Mouse (Mus musculus): Measurements from ENCODE around the gene Tssc4. TPM values are rescaled to one million over a fixed set of nuclear protein-coding genes. Genes with fewer than 3 reads are reported as not detected.
A peak's percentile ranks its signal among the peaks of the same experiment; 100 is the strongest.

Gene Tssc4
- polyA plus RNA-seq, 1 experiment from 2014 or later: 71.8 TPM

DNA sequence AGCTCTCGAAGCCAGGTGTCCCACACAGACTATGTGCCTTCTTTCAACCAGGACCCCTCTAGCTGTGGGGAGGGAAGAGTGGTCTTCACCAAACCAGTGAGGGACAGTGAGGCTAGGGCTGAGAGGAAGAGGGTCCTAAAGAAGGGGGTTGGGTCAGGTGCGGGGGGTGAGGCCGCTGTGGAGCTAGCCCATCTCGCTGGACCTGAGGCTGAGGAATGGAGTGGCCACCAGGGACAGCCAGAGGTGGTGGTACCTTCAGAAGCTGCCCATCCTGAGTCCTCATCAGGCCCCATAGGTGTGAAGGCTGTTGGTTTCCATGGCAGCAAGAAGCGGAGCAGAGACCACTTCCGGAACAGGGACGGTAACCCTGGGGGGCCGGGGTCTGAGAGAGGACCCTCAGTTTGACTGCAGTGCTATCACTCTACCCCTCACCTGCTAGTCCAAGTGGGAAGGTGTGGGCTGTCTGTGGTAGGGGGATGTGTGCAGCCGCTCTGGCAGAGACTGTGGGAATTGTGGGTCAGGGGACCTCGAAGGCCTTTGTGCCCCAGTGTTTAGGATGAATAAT lies 1.5 kb downstream of the Tssc4 start:
- peaks cover 23% of the 10 kb centered on the region for H3K4me1 ChIP-seq (ENCODE audit: control insufficient read depth, insufficient read depth, low read length)
- no peak for ATAC-seq (ENCODE audit: low read depth)
- peaks cover 12% of the 10 kb centered on the region for H3K36me3 ChIP-seq (ENCODE audit: control insufficient read depth, insufficient read depth, low read length)
- peak overlapping the region; percentile 97 for H3K4me2 ChIP-seq (ENCODE audit: low read depth, low read length)
- no peaks in the 10 kb centered on the region for H3K9me3 ChIP-seq (ENCODE audit: control insufficient read depth, low read length)
- peak overlapping the region; percentile 54; the same call in 1 of the 2 replicates for H3K4me3 ChIP-seq (ENCODE audit: low read depth, low read length)
- WGBS: 94% methylated on average over 10 of the region's 10 CpGs
- no peak overlapping the region; the same call in 1 of the 2 replicates for H3K9ac ChIP-seq (replicated peaks; ENCODE audit: low read depth, low read length)
- H3K27ac ChIP-seq (ENCODE audit: low read depth, low read length): no peak overlapping the region
- peaks cover 2% of the 10 kb centered on the region; the same call in 1 of the 2 replicates for H3K27me3 ChIP-seq (ENCODE audit: control insufficient read depth, insufficient read depth, low read length)

DNA sequence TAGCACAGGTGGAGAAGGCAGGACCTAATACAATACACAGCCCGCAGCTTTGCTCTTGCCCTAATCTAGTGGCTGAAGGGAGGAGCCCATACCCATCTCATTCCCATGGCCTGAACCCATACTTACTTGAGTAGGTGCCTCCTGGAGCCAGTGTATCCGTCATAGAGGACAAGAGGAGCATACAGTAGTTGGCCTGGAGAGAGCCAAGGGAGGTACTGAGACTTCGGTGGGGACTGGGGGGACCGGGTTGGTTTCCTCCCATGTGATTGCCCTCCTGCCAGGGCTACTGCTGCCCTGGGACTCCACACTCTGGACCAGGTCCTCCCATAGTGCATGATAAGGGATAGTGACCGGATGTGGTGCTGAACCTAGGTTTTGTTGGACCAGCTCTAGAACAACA lies 3.6 kb downstream of the Tssc4 start:
- H3K36me3 ChIP-seq (ENCODE audit: control insufficient read depth, insufficient read depth, low read length): no peaks in the 10 kb centered on the region
- H3K9ac ChIP-seq (replicated peaks; ENCODE audit: low read depth, low read length): no peak overlapping the region
- H3K4me1 ChIP-seq (ENCODE audit: control insufficient read depth, insufficient read depth, low read length): peaks cover 22% of the 10 kb centered on the region
- no peaks in the 10 kb centered on the region for H3K9me3 ChIP-seq (ENCODE audit: control insufficient read depth, low read length)
- H3K4me3 ChIP-seq (ENCODE audit: low read depth, low read length): no peak overlapping the region
- H3K4me2 ChIP-seq (ENCODE audit: low read depth, low read length): no peak overlapping the region
- WGBS: 88% methylated on average over 5 of the region's 5 CpGs
- H3K27ac ChIP-seq (ENCODE audit: low read depth, low read length): no peak overlapping the region
- ATAC-seq (ENCODE audit: low read depth): no peak
- H3K27me3 ChIP-seq (ENCODE audit: control insufficient read depth, insufficient read depth, low read length): peaks cover 2% of the 10 kb centered on the region; the same call in 1 of the 2 replicates

DNA sequence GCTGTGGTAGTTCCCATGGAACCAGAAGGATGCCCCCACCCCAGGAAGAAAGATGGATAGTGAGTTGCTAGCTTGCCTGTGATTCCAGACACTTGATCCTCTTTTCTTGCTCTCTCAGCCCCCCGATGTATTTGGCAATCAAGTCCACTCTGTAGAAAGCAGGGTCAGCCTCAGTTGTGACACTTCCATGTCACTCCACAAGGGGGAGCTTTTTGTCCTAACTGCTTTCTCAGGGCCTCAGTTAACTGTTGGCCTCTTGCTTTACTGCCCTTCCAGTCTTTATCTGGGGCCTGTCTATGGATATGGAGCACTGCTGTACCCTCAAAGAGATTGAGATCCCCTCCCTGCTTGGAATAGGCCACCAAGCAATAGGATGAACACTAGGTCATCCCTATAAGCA lies 4.0 kb downstream of the Tssc4 start:
- no peak overlapping the region for H3K4me2 ChIP-seq (ENCODE audit: low read depth, low read length)
- WGBS: 76% methylated on average over 1 of the region's 1 CpGs
- no peaks in the 10 kb centered on the region for H3K36me3 ChIP-seq (ENCODE audit: control insufficient read depth, insufficient read depth, low read length)
- no peak overlapping the region for H3K27ac ChIP-seq (ENCODE audit: low read depth, low read length)
- ATAC-seq (ENCODE audit: low read depth): no peak
- no peaks in the 10 kb centered on the region for H3K9me3 ChIP-seq (ENCODE audit: control insufficient read depth, low read length)
- no peak overlapping the region for H3K9ac ChIP-seq (replicated peaks; ENCODE audit: low read depth, low read length)
- H3K4me1 ChIP-seq (ENCODE audit: control insufficient read depth, insufficient read depth, low read length): peaks cover 17% of the 10 kb centered on the region
- peaks cover 2% of the 10 kb centered on the region; the same call in 1 of the 2 replicates for H3K27me3 ChIP-seq (ENCODE audit: control insufficient read depth, insufficient read depth, low read length)
- H3K4me3 ChIP-seq (ENCODE audit: low read depth, low read length): no peak overlapping the region

DNA sequence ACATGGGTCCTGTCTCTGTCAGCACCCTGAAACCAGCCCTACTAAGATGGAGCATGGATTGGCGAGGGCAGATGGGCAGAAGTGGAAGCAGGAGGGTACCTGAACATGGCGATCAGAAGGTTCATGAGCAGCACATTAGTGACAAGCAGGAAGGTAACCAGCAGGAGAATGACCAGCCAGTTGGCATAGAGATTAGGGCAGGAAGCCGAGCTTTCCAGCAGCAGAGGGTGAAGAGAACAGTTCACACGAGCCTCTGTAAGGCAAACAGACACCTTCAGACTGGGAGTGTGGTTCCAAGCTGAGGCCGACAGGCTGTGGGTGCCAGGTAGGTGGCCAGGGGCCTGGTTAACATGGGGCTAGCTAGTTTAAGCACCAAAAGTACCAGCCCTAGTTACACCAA lies 6.3 kb downstream of the Tssc4 start:
- no peak overlapping the region for H3K27ac ChIP-seq (ENCODE audit: low read depth, low read length)
- peaks cover 7% of the 10 kb centered on the region for H3K4me1 ChIP-seq (ENCODE audit: control insufficient read depth, insufficient read depth, low read length)
- 83% methylated on average over 5 of the region's 5 CpGs for WGBS
- no peaks in the 10 kb centered on the region for H3K36me3 ChIP-seq (ENCODE audit: control insufficient read depth, insufficient read depth, low read length)
- H3K27me3 ChIP-seq (ENCODE audit: control insufficient read depth, insufficient read depth, low read length): no peaks in the 10 kb centered on the region
- no peak for ATAC-seq (ENCODE audit: low read depth)
- no peak overlapping the region for H3K4me3 ChIP-seq (ENCODE audit: low read depth, low read length)
- no peak overlapping the region for H3K9ac ChIP-seq (replicated peaks; ENCODE audit: low read depth, low read length)
- no peak overlapping the region for H3K4me2 ChIP-seq (ENCODE audit: low read depth, low read length)
- H3K9me3 ChIP-seq (ENCODE audit: control insufficient read depth, low read length): no peaks in the 10 kb centered on the region

DNA sequence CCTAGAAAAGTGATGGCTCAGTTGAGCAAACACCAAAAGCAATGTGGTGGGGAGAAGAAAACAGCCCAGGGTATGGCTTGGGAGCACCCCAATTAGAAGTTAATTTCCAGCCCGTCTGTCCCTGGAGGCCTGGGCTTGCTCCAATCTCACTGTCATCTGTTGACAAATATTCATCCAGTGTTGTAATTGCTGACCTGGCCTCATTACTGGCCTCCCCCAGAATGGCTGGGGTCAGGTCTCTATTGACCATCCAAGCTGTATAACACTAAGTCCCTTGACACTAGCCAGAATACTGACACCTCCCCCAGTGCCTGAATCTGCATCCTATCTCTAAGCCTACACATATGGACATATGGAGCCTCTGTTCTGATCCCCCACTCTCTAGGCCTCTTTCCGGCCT lies 8.3 kb downstream of the Tssc4 start:
- no peaks in the 10 kb centered on the region for H3K27me3 ChIP-seq (ENCODE audit: control insufficient read depth, insufficient read depth, low read length)
- no peaks in the 10 kb centered on the region for H3K36me3 ChIP-seq (ENCODE audit: control insufficient read depth, insufficient read depth, low read length)
- ATAC-seq (ENCODE audit: low read depth): no peak
- no peaks in the 10 kb centered on the region for H3K9me3 ChIP-seq (ENCODE audit: control insufficient read depth, low read length)
- WGBS: 75% methylated on average over 2 of the region's 2 CpGs
- no peak overlapping the region for H3K9ac ChIP-seq (replicated peaks; ENCODE audit: low read depth, low read length)
- no peak overlapping the region for H3K27ac ChIP-seq (ENCODE audit: low read depth, low read length)
- no peak overlapping the region for H3K4me2 ChIP-seq (ENCODE audit: low read depth, low read length)
- no peak overlapping the region for H3K4me3 ChIP-seq (ENCODE audit: low read depth, low read length)
- H3K4me1 ChIP-seq (ENCODE audit: control insufficient read depth, insufficient read depth, low read length): no peaks in the 10 kb centered on the region

DNA sequence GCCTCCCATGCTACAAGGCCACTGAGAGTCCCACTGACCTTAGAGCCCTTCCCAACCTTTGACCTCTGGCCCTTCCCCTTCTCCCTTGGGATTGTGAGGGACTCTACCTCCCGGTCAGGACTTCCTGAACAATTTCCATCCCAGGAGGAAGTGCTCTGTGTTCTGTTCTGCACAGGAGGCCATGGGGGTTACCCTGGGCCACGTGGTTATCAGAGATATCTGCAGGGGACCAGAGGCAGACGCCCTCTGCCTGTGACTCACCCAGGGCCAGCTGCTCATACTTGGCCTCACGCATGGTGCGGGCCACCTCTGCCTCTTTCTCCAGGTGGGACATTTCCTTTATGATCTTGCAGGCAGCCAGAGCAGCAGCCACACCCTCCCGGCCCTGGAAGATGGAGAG lies 13.0 kb downstream of the Tssc4 start:
- 74% methylated on average over 6 of the region's 6 CpGs for WGBS
- Histone ChIP-seq H3K4me3 (ENCODE audit: low read depth, low read length) (no peak overlapping the region), H3K9ac (replicated peaks; ENCODE audit: low read depth, low read length) (no peak overlapping the region), H3K27me3 (ENCODE audit: control insufficient read depth, insufficient read depth, low read length) (no peaks in the 10 kb centered on the region), H3K27ac (ENCODE audit: low read depth, low read length) (no peak overlapping the region), H3K4me2 (ENCODE audit: low read depth, low read length) (no peak overlapping the region), H3K36me3 (ENCODE audit: control insufficient read depth, insufficient read depth, low read length) (no peaks in the 10 kb centered on the region), H3K4me1 (ENCODE audit: control insufficient read depth, insufficient read depth, low read length) (0 out of 2 replicates have a peak, but pooled peaks cover 2% of the 10 kb centered on the region), H3K9me3 (ENCODE audit: control insufficient read depth, low read length) (no peaks in the 10 kb centered on the region)
- no peak for ATAC-seq (ENCODE audit: low read depth)

DNA sequence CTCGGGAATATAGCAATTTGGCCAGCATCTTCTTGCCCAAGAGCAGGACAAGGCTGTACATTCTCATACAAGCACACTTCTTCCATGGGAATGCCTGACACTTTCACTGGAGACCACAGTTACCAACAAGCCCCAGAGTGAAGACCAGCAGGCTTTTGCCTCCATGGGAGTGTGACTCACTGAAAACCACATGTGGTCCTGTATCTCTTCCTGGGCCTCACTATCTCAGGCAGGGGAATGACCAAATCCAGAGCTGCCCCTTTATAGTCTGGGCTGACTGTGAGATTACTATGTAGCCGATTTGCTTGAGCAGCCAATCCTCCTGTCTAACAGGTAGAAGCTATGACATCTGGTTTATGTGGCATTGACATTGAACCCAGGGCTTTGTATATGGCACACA lies 14.7 kb downstream of the Tssc4 start:
- ATAC-seq (ENCODE audit: low read depth): no peak
- H3K4me2 ChIP-seq (ENCODE audit: low read depth, low read length): no peak overlapping the region
- no peaks in the 10 kb centered on the region for H3K9me3 ChIP-seq (ENCODE audit: control insufficient read depth, low read length)
- no peaks in the 10 kb centered on the region for H3K36me3 ChIP-seq (ENCODE audit: control insufficient read depth, insufficient read depth, low read length)
- H3K4me3 ChIP-seq (ENCODE audit: low read depth, low read length): no peak overlapping the region
- H3K27me3 ChIP-seq (ENCODE audit: control insufficient read depth, insufficient read depth, low read length): no peaks in the 10 kb centered on the region
- 0 out of 2 replicates have a peak, but pooled peaks cover 2% of the 10 kb centered on the region for H3K4me1 ChIP-seq (ENCODE audit: control insufficient read depth, insufficient read depth, low read length)
- WGBS: 91% methylated on average over 2 of the region's 2 CpGs
- no peak overlapping the region for H3K27ac ChIP-seq (ENCODE audit: low read depth, low read length)
- H3K9ac ChIP-seq (replicated peaks; ENCODE audit: low read depth, low read length): 0 out of 2 replicates have a peak overlapping the region, but pooled peaks have one; percentile 1

DNA sequence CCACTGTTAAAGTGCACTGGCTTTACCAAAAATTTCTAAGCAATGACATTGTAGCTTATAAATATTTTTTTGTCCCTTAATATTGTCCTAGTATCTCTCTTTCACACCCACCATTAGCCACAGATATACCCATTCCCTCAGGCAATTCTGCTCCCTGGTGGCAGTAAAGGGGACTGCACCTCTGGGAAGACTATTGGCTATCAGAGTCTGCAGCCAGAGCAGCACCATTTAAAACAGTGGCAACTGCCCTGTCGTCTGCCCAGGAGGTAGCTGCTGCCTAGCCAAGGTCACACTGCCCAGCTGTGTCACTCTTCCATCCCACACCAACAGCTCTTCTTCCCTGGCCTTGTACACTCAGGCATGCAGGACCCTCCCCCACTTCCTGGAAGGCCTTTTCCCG lies 17.3 kb downstream of the Tssc4 start:
- WGBS: 52% methylated on average over 2 of the region's 2 CpGs
- Histone ChIP-seq H3K27me3 (ENCODE audit: control insufficient read depth, insufficient read depth, low read length) (no peaks in the 10 kb centered on the region), H3K36me3 (ENCODE audit: control insufficient read depth, insufficient read depth, low read length) (no peaks in the 10 kb centered on the region), H3K9me3 (ENCODE audit: control insufficient read depth, low read length) (no peaks in the 10 kb centered on the region), H3K27ac (ENCODE audit: low read depth, low read length) (no peak overlapping the region), H3K4me2 (ENCODE audit: low read depth, low read length) (0 out of 2 replicates have a peak overlapping the region, but pooled peaks have one; percentile 6), H3K9ac (replicated peaks; ENCODE audit: low read depth, low read length) (no peak overlapping the region), H3K4me3 (ENCODE audit: low read depth, low read length) (no peak overlapping the region), H3K4me1 (ENCODE audit: control insufficient read depth, insufficient read depth, low read length) (0 out of 2 replicates have a peak, but pooled peaks cover 2% of the 10 kb centered on the region)
- no peak for ATAC-seq (ENCODE audit: low read depth)

DNA sequence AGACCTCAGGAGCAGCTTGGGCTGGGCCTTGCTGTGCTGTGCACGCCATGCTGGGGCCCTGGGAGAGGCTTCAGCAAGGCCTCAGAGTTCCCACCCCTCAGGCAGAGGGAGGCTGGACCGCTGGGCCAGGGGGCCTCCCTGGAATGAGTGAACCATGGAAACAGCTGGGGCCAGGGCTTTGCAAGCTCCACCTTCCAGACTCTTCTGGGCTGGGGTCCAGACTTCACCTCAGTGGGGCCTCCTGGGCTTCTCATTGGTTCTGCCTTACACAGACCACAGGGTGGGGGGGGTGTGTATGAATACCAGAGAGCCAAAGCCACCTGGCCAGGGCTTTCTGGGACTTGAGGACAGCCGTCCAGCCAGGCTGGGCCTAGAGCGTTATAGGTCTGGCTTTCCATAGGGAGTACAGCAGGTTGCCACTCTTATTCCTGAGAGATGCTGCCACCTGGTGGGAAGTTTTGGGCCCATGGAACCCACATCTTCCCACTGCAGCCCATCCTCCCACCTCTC lies 18.1 kb downstream of the Tssc4 start:
- ATAC-seq (ENCODE audit: low read depth): peak; percentile 79
- Histone ChIP-seq H3K4me1 (ENCODE audit: control insufficient read depth, insufficient read depth, low read length) (0 out of 2 replicates have a peak, but pooled peaks cover 2% of the 10 kb centered on the region), H3K27ac (ENCODE audit: low read depth, low read length) (no peak overlapping the region), H3K4me2 (ENCODE audit: low read depth, low read length) (0 out of 2 replicates have a peak overlapping the region, but pooled peaks have one; percentile 6), H3K36me3 (ENCODE audit: control insufficient read depth, insufficient read depth, low read length) (no peaks in the 10 kb centered on the region), H3K27me3 (ENCODE audit: control insufficient read depth, insufficient read depth, low read length) (no peaks in the 10 kb centered on the region), H3K9me3 (ENCODE audit: control insufficient read depth, low read length) (no peaks in the 10 kb centered on the region), H3K9ac (replicated peaks; ENCODE audit: low read depth, low read length) (no peak overlapping the region), H3K4me3 (ENCODE audit: low read depth, low read length) (no peak overlapping the region)
- WGBS: 26% methylated on average over 4 of the region's 4 CpGs
